Mouse (Mus musculus) v-Abl transformed pro-B cells (cell line): ENCODE results near the gene Cirbp.
"Not testable (repeated sequence)": the region's sequence is repeated elsewhere in the genome, so short reads cannot be mapped to it uniquely, and the experiment has no call there.

ENCODE experiments used
- in situ Hi-C, 2 experiments: fragments of 400-800 bp; cut with MboI; formaldehyde crosslinking; loops; one replicate each; pipeline ENCODE4 v1.15.1; 2025; ENCODE audit not compliant: unreplicated experiment in 2 of 2

Gene Cirbp

DNA sequence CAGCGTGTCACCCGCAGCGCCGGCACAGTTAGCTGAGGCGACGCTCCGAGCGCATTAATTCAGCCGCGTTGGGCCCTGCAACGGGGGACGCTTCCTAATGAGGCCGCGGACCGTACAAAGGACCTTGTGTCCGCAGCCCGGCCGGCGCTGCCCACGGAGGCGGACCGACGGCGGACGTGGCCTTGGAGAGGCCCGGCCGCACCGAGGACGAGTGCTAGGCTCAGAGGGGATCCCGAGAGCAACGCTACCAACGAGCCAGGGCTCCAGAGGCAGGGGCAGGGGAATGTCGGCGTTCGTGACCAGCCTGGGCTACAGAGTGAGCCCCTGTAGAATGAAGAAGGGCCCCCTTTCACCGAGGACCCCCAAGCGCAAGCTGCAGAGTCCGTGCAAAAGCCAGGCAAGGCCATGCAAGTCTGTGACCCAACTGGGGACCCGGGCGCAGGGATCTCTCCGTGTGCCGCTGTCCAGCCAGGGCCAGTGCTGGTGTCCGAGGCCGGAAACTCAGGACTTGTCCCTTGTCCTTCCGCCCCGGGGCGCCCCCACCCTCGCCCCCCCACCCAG lies 24.8 kb downstream of the Cirbp start:
- in situ Hi-C loops, result loop anchor here (25.0 kb wide), 1 partner anchor 322 kb away; no protein-coding TSS in a partner anchor

GRCm38 (mm10) chr10:80193976-80194375 lies 28.2 kb downstream of the Cirbp start:
- in situ Hi-C loops, result loop anchor here (25.0 kb wide), 1 partner anchor 318 kb away; no protein-coding TSS in a partner anchor

DNA sequence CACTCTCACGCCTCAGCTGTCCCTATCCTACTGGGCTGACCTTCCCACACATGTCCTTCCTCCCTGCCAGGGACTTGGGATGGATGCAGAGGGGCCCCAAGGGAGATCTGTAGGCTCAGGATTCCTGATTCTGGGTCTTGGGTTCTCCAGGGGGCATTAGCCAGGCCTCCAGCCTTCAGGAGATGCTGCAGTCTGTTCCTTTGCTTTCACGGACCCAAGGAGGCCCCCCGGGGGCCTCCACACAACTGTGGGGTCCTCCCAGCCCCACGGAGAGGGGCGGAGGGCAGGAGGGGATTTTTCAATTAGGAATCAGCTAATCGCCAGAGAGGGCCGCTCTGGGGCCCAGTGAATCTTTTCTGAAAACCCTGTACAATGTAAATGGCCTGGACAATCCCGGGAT lies 28.7 kb downstream of the Cirbp start:
- in situ Hi-C loops, result loop anchor here (25.0 kb wide), 1 partner anchor 318 kb away; no protein-coding TSS in a partner anchor

DNA sequence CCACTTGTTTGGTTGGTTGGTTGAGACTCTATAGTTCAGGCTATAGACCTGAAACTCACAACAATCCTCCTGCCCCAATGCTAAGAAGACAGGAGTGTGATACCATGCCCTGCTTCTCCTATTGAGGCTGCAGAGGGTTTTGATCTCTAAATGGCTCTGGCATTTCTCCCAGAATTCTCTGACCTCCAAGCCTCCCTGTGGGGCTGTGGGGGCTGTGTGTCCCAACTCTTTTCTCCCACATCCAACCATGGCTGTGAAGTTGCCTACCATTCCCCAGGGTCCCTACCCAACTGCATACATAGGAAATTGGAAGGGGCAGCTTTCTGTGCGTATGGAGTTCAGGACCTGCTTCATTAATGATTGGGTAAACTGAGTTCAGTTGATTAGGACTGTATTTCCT lies 30.4 kb downstream of the Cirbp start:
- in situ Hi-C loops, result loop anchor here (25.0 kb wide), 1 partner anchor 316 kb away; no protein-coding TSS in a partner anchor

DNA sequence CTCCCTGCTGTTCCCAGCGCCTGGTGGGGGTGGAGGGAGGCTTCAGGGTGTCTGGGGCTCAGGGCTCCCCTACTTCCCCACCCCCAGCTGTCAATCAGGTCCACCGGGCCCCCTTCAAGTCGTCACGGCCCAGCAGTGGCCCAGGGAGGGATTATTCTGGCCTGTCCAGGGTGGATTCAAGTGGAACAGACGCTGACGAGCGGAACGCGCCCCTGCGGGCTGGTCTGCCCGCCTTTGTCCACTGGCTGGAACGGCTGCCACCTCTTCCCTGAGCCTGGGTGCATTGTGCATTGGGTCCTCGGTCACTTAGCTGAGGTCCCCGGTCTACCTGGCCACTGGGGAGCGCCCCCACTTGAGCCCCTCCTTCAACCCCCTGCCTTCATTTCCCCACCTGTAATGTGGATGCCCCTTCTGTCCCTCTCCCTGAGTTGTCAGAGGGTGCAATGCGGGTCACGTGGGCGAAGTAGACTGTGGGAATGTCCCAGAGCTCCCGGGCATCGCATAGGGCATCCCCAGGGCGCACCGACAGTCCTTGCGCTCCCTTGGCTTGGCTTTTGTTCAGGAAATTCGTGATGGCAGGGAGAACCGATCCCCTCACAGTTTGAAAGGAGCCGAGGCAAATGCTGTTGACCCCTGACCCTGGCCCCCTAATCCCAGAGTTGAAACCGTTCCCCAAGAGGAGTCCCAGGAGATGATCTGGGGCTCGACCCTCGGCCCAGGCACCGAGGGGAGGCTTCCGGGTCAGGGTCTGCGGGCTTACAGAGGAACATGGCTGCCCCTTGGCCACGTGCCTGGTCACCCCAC lies 31.2 kb downstream of the Cirbp start:
- in situ Hi-C loops, result loop anchor here (25.0 kb wide), 1 partner anchor 315 kb away; no protein-coding TSS in a partner anchor

GRCm38 (mm10) chr10:80199440-80200008 lies 33.7 kb downstream of the Cirbp start:
- in situ Hi-C loops, result loop anchor here (25.0 kb wide), 1 partner anchor 313 kb away; no protein-coding TSS in a partner anchor

DNA sequence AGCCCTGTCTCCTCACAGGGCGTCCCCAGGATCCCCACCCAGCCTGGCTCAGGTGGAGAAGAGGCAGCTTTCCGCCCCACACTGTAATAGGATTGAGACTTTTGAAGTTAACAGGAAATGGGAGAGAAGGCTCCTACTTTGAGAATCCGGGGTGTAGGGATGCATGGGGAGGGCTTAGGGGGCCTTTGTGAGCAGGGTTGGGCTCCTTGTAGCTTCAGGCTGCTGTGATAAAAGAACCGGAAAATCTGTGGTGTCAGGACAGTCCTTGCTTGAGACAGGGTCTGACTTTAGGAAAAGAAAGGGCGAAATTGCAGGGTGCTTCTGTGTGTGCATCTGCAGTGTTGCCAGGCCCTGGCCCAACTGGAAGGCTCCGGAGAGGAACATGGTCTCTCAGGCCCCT lies 34.7 kb downstream of the Cirbp start:
- in situ Hi-C loops, result no loop called here

DNA sequence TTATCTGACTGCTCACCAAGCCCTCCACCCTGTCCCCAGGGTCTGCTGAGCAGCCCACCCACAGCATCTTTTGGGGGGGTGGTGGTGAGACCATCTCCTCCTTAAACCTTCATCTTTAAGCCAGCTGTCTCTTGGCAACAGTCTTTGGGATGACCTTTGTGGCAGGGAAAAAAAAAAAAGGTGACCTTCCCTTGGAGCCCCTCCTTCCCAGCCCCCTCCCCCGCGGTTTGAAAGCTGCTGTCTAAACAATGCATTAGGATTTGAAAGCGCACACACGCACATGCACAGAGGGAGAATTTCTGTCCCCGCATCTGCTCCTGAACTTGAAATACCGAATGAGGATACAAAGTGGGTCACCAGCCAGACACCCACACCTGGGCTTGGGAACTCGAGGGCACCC lies 38.3 kb downstream of the Cirbp start:
- in situ Hi-C loops, result no loop called here

DNA sequence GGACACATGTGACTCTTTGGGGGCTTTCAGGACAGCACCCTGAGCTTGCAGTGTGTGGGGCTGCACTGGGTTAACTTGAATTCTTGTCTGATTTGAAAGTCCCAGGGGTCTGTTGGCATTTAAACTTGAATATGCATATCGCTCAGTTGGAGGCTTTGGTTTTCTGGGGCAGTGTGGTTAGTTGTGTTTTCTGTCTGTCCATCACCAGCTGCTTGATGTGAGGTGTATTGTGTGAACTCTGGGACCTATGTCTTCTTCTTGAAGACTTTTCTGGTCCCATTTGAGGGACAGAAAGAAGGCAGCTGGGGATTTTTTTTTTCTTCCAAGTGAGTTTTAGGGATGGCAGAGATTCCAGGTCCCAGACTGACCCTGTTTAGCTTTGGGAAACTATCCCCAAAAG lies 41.4 kb downstream of the Cirbp start:
- in situ Hi-C loops, result no loop called here

DNA sequence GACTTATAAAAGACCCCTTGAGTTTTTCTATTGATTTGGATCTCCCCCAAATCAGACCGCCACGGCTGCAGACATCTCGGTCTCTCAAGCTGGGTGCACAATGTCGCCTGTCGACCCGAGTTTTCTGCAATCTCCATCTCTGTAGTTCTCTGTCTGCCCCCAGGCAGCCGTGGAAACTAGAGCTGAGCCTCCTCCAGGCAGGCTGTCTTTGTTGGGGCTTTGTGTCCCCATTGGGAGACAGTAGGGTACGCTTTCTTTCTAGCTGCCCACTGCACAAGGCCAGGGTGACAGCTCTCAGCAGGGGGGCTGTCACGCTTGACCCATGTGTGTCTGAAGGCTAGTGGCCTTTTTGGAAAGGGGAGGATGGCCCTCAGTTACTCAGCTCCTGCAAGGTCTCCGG lies 41.9 kb downstream of the Cirbp start:
- in situ Hi-C loops, result no loop called here

DNA sequence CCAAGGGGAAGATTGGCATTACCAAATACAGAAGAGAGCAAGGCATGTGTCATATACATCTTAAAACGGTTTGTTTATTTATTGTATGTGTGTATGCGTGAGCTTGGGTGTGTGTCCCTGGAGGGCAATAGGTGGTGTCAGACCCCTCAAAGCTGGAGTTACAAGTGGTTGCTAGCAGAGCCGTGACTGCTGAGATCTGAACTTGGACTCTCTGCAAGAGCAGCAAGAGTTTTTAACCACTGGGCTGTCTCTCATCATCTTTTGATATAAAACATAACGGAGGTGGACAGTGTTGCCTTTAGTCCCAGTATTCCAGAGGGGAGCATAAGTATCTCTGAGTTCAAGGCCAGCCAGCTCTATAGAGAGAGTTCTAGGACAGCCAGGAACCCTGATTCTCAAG lies 42.5 kb downstream of the Cirbp start:
- in situ Hi-C loops, result no loop called here

DNA sequence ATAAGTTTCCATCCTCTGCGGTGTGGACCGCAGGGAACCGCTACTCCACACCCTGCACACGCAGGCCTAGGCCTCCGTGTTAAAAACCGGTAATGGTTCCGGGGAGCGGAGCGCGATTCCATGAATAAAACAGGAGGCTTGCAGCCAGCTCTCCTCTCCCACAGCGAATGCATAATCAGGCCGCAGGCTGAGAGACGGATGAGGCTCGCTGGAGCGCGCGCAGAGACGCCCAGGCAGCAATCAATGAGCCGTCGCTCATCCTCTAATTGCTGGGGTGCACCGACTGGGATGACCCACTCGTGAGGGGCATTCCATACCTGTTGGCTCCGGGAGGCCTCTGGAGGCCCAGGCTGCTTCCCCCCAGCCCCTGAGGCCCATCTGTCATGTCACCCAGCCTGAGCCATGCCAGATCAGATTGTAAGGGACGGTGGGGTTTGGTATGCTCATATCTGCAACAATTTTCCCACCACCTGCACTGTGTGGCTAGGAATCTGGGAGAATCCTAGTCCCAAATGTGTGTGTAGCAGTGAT lies 43.1 kb downstream of the Cirbp start:
- in situ Hi-C loops, result no loop called here

DNA sequence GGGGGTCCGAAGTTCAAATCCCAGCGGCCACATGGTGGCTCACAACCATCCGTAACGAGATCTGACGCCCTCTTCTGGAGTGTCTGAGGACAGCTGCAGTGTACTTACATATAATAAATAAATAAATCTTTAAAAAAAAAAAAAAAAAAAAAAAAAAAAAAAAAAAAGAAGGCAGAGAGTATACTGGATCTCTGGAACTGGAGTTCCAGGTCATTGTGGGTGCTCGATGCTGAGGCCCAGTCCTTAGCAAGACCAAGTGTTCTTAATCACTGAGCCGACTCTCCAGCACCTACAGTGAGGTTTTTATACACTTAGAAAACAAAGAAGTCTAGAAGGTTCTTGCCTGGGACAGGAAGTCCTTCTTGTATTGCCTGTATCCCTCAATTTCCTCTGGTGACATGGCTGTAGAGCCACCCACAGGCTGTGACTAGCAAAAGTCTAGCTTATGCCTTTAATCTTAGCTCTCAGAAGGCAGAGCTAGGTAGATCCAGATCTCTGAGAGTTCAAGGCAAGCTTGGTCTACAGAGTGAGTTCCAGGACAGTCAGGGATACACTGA lies 45.8 kb downstream of the Cirbp start:
- in situ Hi-C loops, result not testable (repeated sequence)

DNA sequence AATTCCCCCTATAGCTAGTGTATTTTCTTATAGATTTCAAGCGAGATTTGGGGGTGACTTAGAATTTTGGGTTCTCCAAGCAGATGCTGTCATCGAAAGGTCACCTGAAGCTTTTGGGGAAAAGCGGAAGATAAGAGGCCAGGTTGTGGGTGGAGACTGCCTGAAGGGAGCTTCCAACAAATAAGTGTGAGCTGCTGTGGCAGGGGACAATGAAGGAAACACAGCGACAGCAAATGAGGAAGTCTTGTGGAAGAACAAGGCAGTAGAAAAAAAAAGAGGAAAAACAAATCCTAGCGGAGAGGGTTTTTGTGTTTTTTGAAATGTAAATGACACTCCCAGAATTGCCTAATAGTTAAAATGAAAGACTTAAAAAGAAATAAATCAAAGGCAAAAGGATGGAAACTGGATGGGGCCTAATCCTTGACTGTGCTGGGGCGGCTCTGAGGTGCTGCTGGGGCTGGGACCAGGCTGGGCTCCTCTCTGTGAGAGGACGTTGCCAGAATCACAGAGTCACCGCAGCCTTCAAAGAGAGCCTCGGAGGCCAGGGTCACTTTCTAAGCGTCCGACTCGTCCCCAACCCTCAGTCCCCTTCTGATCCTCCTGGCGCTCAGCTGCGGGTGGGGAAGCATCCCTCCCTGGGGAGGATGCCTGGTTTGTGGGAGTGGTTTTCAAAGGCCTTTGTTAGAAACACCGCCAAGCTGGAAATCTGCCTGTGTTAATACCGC lies 49.4 kb downstream of the Cirbp start:
- in situ Hi-C loops, result no loop called here

- in situ Hi-C loops, result no loop called here
Measured at GRCm38 (mm10) chr10:80220676-80221075, 54.9 kb downstream of the Cirbp start.
